Mouse (Mus musculus): ENCODE data around the gene Sult1e1. TPM values are rescaled to one million over a fixed set of nuclear protein-coding genes. Genes with fewer than 3 reads are reported as not detected.

Sult1e1 gene
- polyA plus RNA-seq, 1 experiment from 2014 or later: not detected

DNA sequence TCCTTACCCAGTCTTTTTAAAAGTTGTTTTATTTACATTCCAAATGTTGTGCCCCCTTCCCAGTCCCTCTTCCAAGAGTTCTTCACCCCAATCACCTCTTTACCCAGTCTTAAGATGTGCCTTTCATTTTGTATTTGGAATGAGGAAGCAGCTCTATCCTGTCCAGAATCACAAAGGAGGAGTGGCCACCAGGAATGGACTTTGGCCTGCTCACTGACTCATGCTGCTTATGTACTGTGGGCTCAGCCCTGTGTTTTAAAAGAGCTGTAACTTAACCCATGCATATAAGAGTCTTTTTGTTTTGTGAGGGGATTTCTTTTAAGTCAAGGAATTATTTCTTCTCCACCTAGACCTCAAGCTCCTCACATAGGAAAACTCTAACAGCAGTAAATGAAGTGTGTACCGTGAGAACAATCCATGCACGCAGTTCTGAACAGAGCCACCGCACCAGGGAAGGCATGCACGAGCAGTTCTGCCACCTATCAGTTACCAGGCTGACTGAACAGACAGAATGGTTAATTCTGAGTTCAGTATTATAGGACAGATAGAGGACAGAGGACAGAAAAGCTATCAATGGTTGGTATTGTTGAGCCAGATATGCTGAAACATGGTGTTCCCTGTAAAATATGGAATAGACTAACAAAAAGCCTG, 55.3 kb downstream of the Sult1e1 start:
- Histone ChIP-seq H3K9me3 (ENCODE audit: control insufficient read depth, low read length) (no peaks in the 10 kb centered on the region), H3K36me3 (ENCODE audit: control insufficient read depth, insufficient read depth, low read length) (no peaks in the 10 kb centered on the region), H3K4me3 (ENCODE audit: low read depth, low read length) (no peak overlapping the region), H3K9ac (ENCODE audit: low read depth, low read length) (no peak overlapping the region), H3K4me2 (replicated peaks; ENCODE audit: low read depth, low read length) (no peak overlapping the region), H3K27ac (ENCODE audit: low read depth, low read length) (no peak overlapping the region), H3K4me1 (replicated peaks; ENCODE audit: control insufficient read depth, insufficient read depth, low read length) (no peaks in the 10 kb centered on the region), H3K27me3 (ENCODE audit: control insufficient read depth, insufficient read depth, low read length) (no peaks in the 10 kb centered on the region)
- WGBS: 66% methylated on average over 4 of the region's 4 CpGs
- no peak for DNase-seq (ENCODE audit: low spot score)
- no peak for ATAC-seq (ENCODE audit: low FRiP score)

GRCm38 (mm10) chr5:87532288-87532687, 59.1 kb downstream of the Sult1e1 start:
- no peak overlapping the region for H3K9ac ChIP-seq (ENCODE audit: low read depth, low read length)
- no peaks in the 10 kb centered on the region for H3K27me3 ChIP-seq (ENCODE audit: control insufficient read depth, insufficient read depth, low read length)
- DNase-seq (ENCODE audit: low spot score) (no peak), ATAC-seq (ENCODE audit: low FRiP score) (no peak)
- H3K4me2 ChIP-seq (replicated peaks; ENCODE audit: low read depth, low read length): no peak overlapping the region
- H3K4me1 ChIP-seq (replicated peaks; ENCODE audit: control insufficient read depth, insufficient read depth, low read length): no peaks in the 10 kb centered on the region
- WGBS: 82% methylated on average over 2 of the region's 2 CpGs
- no peaks in the 10 kb centered on the region for H3K36me3 ChIP-seq (ENCODE audit: control insufficient read depth, insufficient read depth, low read length)
- H3K4me3 ChIP-seq (ENCODE audit: low read depth, low read length): no peak overlapping the region
- no peak overlapping the region for H3K27ac ChIP-seq (ENCODE audit: low read depth, low read length)
- H3K9me3 ChIP-seq (ENCODE audit: control insufficient read depth, low read length): no peaks in the 10 kb centered on the region

Other genes with a start within 250 kb of the Sult1e1 start
- gene Ugt2b38, start 167.4 kb downstream of the Sult1e1 start, polyA plus RNA-seq (2014; fragmentation: Nextera tagmentation; extraction: Ambion mirVana): not detected in 2 replicates
- gene Ugt2a2, start 109.3 kb downstream of the Sult1e1 start, polyA plus RNA-seq (2014; fragmentation: Nextera tagmentation; extraction: Ambion mirVana): not detected in 2 replicates
- gene Gm43638, start 104.8 kb downstream of the Sult1e1 start, polyA plus RNA-seq (2014; fragmentation: Nextera tagmentation; extraction: Ambion mirVana): not detected in 2 replicates
- not detected in 2 replicates for gene Ugt2a1, start 100.7 kb downstream of the Sult1e1 start, polyA plus RNA-seq (2014; fragmentation: Nextera tagmentation; extraction: Ambion mirVana)
- gene Sult1b1, start 53.4 kb downstream of the Sult1e1 start, polyA plus RNA-seq (2014; fragmentation: Nextera tagmentation; extraction: Ambion mirVana): 0.06 TPM in 1 of 2 replicates, not detected in the other
- gene Sult1d1, start 22.6 kb downstream of the Sult1e1 start, polyA plus RNA-seq (2014; fragmentation: Nextera tagmentation; extraction: Ambion mirVana): not detected in 2 replicates
- not detected in 2 replicates for gene Csn1s1, start 74.6 kb upstream of the Sult1e1 start, polyA plus RNA-seq (2014; fragmentation: Nextera tagmentation; extraction: Ambion mirVana)
- gene Csn2, start 108.0 kb upstream of the Sult1e1 start, polyA plus RNA-seq (2014; fragmentation: Nextera tagmentation; extraction: Ambion mirVana): not detected in 2 replicates
- not detected in 2 replicates for gene Csn1s2a, start 183.0 kb upstream of the Sult1e1 start, polyA plus RNA-seq (2014; fragmentation: Nextera tagmentation; extraction: Ambion mirVana)
- gene Csn1s2b, start 216.5 kb upstream of the Sult1e1 start, polyA plus RNA-seq (2014; fragmentation: Nextera tagmentation; extraction: Ambion mirVana): not detected in 2 replicates
- not detected in 2 replicates for gene Prr27, start 234.1 kb upstream of the Sult1e1 start, polyA plus RNA-seq (2014; fragmentation: Nextera tagmentation; extraction: Ambion mirVana)